Mouse (Mus musculus): ENCODE results near the gene Olfr370.
"Not testable (repeated sequence)": the region's sequence is repeated elsewhere in the genome, so short reads cannot be mapped to it uniquely, and the experiment has no call there.

Olfr370 gene

DNA sequence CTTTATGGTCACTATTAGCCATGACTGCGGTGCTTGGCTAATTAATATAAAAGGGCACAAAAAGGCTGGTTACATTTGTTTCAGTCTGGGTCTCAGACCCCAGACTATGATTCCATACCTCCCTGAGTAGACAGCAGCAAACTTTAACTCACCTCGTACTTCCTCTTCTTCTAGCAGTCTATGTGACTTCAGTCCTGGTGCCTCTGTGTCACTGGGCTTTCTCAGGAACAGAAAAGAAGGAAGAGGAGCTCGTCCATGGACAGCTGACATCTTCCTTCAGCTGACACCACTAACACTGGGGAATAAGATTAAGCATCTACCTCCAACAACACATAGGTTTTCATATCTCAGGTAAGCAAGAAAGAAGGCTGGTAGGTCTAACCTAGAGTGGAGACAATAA, at the start of gene Olfr370:
TSS of gene Olfr370 (plus strand) at position 45 of the 400 bp plus-strand sequence.
- DNase-seq (ENCODE audit: low spot score) = no peak

DNA sequence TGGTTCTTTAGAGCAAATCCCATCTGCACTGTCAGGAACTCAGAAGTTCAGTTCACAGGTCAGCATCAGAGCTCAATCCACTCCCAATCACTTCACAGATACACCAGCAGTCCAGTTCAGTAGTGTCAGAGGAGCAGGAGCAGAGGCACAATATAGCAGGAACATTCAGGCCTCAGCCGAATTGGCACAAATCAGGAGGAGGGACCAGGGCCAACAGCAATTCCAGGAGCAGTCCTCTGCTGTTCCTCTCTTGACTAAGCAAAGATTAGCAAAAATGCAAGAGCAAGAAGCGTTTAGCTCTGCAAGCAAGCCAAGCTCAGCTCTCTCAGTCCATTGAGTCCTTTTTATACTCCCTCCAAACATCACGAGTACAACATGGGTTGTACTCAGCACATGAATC, 23.9 kb upstream of the Olfr370 start:
- no peak for DNase-seq (ENCODE audit: low spot score)

DNA sequence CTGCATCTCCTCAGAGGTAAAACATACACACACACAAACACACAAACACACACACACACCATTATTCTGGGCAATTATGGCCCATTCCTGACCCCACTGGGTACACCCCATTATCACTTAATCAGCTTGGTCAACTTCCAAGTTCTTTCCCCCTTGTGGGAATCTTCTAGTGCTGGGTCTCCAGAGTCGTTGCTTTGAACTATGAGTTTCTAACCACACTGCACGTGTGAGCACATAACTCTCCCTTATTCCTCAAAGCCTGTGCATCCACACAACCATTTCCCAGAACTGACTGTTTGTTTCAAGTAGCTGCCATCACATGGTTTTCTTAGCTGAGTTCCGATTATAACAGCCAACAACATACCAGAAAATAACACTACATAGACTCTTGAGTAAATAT, 15.1 kb upstream of the Olfr370 start:
- no peak for DNase-seq (ENCODE audit: low spot score)

DNA sequence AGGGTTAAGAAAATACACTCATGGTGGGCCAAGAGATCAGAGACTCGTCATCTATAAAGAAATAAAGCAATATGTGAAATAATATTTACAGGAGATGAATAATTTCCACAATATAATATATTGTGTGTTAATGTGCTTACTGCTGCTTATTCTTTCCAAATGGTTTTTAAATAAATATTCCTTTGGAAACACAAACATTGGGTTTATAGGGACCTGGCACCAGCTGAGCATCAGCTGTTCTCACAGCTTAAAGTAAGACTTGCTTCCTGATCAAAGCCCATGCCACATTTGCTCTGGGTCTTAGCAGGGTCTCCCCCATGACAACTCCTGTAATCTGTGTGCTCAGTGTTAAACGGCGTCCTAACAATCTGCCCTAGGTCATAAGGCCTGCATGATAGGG, 14.7 kb upstream of the Olfr370 start:
- DNase-seq (ENCODE audit: low spot score) = not testable (repeated sequence)

DNA sequence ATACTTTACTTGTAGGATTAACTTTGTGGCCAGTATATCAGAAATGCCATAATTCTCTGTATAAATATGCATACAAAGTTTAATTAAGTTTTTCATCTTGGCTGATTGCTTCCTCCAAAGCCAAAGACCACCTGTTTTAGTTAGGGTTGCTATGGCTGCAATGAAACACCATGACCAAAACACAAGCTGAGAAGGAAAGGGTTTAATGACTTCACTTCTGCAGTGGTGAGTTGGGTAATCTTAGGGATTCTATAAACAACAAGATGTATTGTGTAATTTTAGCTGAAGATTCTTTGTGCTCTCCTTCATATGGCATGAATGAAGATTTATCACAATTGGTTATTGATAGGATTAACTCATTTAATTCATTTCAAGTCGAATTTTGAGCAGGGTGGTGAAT, 14.3 kb upstream of the Olfr370 start:
- no peak for DNase-seq (ENCODE audit: low spot score)

DNA sequence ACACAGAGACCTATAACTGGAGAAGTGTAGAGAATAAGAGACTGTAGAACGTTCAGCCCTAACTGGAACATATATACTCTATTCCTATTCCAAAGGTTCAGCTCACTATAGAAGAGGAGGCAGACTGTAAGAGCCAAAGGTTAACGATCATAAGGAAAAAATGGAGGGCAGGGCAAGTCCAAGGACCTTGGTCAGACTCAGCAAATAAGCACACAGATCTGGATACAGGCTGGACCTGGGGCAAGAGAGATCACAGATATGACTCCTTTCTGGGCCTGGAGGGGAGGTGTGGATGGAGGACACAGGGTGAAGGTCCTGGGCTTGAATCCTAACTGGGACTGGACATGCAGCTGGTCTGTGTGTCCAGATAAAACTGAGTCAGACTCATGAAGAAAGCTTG, 778 bp upstream of the Olfr370 start:
- DNase-seq (ENCODE audit: low spot score) = no peak

DNA sequence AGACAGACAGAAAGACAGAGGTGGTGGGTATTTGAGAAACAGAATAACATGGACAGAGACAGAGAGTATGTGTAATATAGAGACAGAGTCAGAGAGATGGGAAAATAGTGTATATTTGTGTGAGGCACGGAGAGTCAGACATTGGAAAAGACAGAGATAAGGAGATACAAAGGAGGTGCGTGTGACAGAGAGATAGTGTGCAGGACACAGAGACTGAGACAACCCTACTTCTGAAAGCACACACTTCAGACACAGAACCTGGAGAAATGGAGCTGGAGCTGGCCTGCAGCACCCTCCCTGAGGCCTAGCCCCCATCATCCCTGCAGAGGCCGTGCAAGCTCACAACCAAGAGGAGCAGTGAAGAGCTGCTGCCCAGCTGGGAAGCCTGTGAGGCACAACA, 27.1 kb downstream of the Olfr370 start:
- DNase-seq (ENCODE audit: low spot score) = no peak

DNA sequence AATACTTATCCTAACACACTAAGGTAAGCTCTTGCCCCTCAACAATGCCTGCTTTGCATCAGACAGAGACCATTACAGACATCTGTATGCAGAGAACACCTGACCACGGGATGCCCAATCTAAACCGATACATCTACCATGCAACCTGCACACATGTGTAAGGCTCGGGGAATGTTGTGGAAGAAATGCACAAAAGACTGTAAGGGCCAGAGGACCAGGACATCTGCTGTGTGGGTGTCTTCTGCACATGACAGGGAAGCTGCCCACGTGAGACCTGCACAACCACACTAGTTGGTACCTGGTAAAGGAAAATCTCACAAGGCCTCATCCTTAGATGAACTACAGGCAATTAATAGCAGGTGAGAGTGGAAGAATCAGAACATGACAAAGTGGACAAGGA, 27.7 kb downstream of the Olfr370 start:
- no peak for DNase-seq (ENCODE audit: low spot score)

DNA sequence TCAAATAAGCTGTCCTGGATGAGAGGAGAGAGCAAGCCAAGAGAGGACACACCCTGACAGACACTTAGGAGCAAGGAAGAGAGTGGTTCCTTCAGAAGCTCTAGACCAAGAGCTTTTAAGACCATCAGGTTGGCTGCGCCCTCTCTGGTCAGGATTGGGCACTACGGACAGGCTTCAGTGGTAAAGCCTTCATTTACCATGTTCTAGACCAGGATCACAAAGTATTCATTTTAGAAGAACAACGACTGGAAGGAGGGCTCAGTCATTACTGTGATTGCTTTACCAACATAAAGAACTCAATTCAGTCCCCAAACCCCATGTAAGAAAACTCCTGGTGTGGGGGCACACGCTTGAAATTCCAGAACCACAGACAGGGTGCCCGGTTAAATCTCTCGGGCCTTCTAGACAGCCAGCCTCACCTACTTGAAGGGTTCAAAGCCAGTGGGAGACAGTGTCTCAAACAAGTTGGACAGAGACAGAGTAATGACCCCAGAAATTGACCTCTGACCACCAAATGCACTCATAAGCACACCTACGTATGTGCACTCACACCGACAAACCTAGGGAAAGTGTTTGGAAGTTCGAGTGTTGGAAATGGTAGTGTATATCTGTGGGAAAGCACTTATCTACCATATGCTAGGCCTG, 30.3 kb downstream of the Olfr370 start:
- DNase-seq (ENCODE audit: low spot score) = no peak

DNA sequence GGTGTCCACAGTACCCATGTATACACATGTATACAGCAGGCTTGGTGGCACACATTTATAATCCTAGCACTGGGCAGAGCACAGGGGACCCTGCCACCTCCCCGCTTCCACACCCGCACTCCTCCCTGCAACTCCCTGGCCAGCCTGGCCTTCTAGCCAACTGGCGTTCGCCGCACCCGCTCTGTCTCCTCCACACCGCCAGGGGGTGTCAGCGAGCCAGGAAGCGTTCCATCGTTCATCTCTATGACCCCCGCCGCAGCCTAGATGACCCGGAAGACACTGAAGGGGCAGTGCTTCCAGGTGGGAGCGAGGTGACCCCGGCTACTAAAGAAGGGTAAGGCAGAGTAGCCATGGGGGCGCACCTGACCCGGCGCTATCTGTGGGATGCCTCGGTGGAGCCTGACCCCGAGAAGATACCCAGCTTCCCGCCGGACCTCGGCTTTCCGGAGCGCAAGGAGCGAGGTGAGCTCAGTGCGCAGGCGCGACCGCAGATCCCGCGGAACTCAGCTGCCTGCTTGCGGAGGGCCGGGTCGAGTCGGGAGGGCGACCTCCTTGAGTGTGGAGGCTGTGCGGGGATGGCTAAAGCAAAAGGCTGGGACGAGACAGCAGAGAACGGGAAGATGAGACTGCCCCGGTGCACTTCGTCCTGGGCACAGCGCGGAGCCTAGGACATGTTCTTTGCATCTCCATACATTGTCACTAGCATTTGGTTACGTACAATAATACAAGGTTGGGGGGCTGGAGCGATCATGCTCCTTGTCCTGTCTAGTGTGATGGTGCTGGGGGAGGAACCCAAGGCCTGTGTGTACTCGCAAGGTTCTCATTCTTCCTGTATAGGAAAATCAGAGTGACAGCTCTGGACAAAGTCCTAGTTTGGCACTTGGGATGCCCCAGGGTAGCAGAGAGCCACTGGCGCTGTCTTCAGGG, 31.2 kb downstream of the Olfr370 start, which contains the start of gene Ndufb7:
TSS of gene Ndufb7 (plus strand) at position 203 of the 927 bp plus-strand sequence.
- DNase-seq (ENCODE audit: low spot score) = peak; percentile 95

DNA sequence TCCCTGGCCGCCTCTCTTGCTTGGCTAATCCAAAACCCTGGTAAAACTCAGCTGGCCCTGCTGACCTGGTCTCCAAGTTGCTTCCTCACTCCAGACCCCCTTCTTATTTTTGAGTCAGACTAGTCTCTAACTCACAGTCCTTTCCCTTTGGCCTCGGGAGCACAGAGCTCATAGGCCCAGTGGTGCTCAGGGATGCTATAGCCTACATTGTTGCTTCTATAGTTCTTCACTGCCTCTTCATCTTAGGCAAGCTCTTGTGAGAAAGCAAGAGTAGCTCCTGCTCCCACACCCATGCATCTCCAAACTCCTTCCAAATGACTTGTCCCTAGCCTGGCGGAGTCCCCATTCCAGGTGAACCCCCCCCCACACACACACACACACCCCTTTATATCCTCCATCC, 32.1 kb downstream of the Olfr370 start:
- no peak for DNase-seq (ENCODE audit: low spot score)

DNA sequence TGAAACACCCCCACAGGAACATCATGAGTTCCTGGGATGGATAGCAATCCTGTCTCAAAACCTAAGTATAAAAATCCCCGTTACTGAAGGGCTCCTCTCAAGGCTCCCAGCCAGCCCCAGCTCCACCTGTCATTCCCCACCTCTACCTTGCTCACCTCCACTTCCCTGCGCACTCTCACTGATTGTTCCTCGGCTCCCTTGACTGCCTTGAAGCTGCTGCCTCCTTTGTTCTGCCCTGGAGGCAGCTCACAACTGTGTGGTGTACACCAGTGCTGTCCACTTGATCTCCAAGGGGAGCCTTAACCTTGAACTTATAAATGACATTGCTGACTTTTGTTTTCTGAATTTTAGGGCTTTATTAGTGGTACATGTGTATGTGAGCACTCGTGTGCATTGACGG, 32.5 kb downstream of the Olfr370 start:
- DNase-seq (ENCODE audit: low spot score) = no peak

DNA sequence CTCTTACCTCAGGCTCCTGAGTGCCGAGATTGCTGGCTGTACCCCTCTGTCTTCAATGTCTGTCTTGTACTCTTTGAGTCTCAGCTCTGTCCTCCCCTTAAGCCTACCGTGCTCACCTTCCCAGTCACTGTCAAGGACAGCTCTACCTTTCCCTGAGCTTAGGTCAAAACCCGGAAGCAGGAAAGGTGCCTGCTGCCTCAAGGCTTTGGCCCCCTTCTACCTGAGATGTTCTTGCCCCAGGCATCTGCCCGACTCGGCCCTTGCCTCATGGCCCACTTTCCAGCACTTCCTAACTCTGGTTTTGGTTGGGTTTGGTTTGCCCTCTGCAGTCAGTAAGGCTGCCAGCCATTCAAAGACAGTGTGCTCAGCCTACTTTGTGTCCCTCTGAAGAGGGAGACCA, 33.2 kb downstream of the Olfr370 start:
- no peak for DNase-seq (ENCODE audit: low spot score)

DNA sequence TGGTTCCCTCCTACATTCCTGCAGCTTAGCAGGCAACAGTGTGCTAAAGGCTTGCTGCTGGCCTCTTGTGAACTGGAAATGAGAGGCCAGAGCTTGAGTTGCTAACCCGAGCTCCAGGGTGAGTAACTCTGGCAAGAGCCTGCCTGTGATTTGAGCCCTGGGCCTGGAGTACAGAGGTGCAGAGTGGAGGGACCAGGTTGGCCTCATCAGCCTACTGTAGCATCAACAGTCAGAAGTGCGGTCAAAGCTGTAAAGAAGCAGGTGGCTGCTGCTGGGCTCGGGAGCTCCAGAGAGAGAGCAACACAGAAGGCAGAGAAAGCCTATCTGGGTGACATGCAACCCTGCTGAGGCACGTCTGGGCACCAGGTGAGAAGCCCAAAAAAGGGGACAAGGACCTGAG, 33.6 kb downstream of the Olfr370 start:
- no peak for DNase-seq (ENCODE audit: low spot score)

DNA sequence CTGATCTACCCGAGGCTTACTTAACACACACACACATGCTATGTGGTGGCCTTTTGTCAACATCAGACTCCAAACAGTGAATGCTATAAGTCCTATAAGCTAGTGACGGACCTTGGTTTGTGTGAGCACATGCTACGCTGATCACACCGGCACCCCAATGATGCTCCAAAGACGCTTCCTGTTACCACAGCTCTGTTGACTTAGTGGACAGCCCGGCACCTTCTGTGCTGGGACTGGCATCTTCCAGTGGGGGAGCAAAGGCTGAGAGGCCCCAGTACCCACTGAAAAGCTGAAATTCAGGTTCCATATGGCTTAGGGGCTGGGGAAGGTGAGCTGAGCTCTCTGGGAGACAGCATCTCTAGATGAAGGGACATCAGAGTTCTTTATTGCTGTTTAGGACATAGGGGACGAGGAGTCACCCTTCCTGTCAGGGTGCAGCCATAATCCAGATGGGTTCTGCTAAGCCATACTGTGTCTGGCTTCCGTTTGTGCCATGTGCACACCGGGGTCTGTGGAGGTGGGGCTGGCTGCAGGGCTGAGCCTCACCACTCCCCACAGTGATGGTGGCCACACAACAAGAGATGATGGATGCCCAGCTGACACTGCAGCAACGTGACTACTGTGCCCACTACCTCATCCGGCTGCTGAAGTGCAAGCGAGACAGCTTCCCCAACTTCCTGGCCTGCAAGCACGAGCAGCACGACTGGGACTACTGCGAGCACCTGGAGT, 34.9 kb downstream of the Olfr370 start:
- DNase-seq (ENCODE audit: low spot score) = no peak

DNA sequence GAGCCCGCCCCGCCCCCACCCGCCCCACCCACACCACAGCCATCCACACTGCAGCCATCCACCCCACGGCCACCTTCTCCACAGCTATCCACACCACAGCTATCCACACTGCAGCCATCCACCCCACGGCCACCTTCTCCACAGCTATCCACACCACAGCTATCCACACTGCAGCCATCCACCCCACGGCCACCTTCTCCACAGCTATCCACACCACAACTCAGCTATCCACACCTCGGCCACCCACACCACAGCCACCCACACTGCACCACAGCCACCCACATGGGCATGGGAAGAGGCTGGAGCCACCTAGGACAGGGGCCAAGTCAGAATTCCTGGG, 35.4 kb downstream of the Olfr370 start:
- not testable (repeated sequence) for DNase-seq (ENCODE audit: low spot score)

DNA sequence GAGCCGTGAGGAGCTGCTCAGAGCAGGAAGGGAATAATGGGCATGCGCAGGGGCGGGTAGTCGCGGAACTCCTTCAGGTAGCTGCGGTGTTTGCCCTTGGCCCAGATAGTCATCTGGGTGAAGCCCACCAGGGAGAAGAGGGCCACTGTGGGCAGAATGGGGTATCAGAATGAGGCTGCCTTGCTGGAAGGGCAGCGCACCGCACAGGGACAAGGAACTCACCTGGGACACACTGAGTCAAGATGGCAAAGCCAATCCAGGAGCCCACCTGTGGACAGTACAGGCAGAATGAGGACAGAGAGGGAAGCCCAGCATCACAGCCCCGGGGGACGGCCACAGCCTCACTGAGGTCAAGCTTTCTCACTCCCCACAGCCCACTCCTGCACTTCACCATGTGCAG, 36.2 kb downstream of the Olfr370 start:
- DNase-seq (ENCODE audit: low spot score) = no peak

DNA sequence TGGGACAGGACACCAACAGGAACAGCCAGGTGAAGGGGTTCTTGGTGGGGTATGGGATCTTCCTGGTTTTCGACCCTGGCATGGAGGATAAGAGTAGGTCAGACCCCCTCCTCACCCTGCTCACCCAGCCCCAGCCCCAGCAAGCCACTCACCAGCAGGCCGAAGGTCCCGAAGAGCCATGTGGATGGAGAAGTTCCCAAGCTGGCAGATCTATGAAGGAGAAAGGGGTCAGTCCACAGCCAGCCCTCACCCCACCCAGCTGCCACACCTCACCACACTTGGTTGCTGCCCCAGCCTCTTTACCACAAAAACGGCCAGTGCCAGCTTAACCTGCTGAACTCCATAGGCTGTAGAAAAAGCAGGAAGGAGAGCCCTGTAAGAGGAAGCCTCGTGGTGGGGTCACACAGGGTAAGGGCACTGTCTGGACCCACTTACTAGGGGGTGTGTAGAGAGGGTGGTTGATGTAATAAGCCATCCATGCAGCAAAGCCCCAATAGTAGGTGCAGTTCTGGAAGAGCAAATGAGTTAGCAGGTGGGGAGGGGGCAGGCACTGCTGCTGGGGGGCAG, 36.7 kb downstream of the Olfr370 start:
- DNase-seq (ENCODE audit: low spot score) = no peak

DNA sequence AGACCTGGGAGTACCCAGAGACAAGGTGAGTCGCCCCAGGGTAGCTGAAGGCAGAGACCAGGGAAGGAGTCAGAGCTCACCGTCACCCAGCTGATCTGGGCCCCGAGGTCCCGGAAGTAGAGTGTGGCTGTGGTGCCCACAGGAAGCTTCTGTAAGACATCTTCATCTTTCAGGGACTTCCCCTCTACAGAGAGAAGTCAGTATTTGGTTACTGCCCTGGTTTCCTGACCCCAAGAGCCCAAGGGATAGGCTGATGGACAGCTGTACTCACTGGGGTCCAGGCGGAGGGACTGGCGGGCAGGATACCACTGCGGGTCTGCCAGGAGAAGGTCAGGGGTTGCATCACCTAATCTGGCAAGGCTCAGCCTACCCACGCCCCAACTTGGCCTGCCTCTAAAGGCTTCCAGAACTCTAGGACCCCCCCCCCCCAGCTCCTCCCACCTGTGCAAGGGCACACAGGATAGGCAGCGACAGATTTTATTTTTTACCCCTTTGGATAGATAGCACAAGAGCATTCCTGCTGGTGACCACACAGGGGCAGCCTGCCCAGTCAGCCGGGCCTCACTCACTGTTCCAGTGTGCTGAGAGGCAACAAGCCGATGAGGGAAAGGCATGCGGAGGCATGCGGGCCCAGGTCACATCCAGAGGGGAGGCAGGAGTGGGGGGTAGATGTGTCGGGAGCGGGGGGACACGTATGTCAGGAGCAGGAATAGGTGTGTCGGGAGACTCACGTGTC, 37.7 kb downstream of the Olfr370 start:
- peak; percentile 4 for DNase-seq (ENCODE audit: low spot score)

DNA sequence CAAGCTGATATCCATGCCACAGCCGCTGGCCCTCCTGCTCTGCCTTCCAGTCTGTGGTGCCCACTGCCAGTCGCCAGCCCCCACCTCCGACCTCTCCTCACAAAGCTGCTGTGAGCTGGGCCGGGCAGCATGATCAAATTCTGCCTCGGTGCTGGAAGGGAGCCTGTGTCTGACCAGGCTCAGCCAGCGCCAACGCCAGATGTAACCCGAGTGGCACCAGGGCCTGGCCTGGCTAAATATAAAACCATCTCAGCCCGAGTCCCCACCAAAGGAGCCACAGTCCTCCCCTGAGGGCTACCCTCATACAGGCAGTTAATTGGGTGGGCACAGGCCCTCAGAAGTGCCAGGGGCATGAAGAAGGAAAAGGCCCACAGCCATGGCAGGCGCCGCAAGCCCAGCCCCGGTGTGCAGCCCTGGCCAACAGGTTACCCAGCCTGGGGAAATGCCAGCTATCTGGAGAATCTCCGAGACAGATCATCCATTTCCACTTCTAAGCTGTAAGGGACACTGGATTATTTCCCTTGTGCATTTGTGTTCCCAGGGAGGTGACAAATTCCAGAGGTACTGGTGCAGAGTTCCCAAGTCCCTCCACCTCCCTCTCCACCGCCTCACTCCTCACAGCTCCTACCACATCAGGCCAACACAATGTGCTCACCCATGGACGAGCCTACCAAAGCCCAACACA, 39.2 kb downstream of the Olfr370 start:
- peak; percentile 2 for DNase-seq (ENCODE audit: low spot score)
